Mouse (Mus musculus) left cerebral cortex, adult 6 months (tissue): ENCODE results near the gene Inha. TPM values are rescaled to one million over a fixed set of nuclear protein-coding genes. Genes with fewer than 3 reads are reported as not detected.

Source experiments
- long read RNA-seq, 2 experiments: library from polyadenylated mRNA; unstranded; transcript quantifications; one replicate each; pipeline ENCODE4 v2.0.0; 2019 to 2020
- polyA plus RNA-seq: library from polyadenylated mRNA; unstranded; fragments of <200 nt; fragmentation: Nextera tagmentation; gene quantifications from 2 replicates; pipeline ENCODE4 v1.2.3, GENCODE M21; 2021

Inha gene
- 3.2 and 4.8 TPM in 2 replicates for polyA plus RNA-seq
- long read RNA-seq, experiment 1, transcript Inha-201 (2 exons, 1,475 nt): major isoform, 27 of 38 reads
- long read RNA-seq, experiment 1, partial matches to known transcripts: 0 of 38 reads
- long read RNA-seq, experiment 1, other reads (novel, unspliced or antisense): 11 of 38 reads
- long read RNA-seq, experiment 2, partial matches to known transcripts: 2 of 5 reads
- long read RNA-seq, experiment 2, other reads (novel, unspliced or antisense): 1 of 5 reads

DNA sequence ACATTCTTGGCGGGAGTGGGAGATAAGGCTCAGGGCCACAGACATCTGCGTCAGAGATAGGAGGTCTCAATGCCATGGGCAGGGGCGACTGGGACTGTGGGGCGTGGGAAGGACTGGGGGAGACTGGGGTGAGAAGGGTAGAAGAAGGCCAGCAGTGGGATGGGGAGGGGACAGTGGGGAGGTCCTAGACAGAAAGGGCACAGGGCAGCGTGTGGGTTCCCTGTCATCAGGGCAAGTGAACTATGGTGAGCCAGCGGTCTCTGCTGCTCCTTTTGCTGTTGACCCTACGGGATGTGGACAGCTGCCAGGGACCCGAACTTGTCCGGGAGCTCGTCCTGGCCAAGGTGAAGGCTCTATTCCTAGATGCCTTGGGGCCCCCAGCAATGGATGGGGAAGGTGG is at the start of gene Inha:
Inha (plus strand) TSS at position 72 of the 400 bp plus-strand sequence.

DNA sequence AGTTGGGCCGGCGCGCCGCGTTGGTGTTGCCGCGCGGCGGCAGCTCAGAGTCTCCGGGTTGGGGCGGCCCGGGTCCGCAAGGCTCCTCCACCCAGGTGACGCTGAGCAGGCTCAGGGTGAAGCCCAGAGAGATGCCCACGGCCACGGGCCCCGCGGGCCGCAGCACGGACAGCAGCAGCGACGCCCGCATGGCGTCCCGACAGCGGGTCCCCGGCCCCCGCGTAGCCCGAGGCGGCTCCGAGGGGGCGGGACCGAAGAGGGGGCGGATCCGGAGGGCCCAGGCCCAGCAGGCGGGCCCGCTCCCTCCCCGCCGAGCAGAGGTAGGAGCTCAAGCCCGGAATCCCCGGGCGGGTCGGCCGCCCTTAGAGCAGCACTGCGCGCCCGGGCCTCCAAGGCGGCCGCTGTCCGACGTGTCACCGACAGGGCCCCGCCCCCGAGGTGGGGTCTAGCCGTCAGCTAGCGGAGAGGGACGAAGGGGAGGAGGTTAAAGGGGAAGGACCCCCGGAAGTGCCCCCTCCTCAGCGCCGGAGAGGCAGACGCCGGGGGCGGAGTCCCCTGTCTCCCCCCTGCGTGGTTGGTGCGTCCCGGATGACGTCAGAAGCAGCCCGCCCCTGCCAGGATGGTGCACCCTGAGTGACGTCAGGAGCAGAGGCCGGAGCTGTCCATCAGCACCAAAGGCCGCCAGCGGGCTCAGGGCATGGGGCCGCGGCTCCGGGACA is 27.8 kb upstream of the Inha start, which contains the start of the genes Chpf and Tmem198:
Chpf (minus strand) TSS at position 392 of the 719 bp plus-strand sequence.
Tmem198 (plus strand) TSS at position 617 of the 719 bp plus-strand sequence.

DNA sequence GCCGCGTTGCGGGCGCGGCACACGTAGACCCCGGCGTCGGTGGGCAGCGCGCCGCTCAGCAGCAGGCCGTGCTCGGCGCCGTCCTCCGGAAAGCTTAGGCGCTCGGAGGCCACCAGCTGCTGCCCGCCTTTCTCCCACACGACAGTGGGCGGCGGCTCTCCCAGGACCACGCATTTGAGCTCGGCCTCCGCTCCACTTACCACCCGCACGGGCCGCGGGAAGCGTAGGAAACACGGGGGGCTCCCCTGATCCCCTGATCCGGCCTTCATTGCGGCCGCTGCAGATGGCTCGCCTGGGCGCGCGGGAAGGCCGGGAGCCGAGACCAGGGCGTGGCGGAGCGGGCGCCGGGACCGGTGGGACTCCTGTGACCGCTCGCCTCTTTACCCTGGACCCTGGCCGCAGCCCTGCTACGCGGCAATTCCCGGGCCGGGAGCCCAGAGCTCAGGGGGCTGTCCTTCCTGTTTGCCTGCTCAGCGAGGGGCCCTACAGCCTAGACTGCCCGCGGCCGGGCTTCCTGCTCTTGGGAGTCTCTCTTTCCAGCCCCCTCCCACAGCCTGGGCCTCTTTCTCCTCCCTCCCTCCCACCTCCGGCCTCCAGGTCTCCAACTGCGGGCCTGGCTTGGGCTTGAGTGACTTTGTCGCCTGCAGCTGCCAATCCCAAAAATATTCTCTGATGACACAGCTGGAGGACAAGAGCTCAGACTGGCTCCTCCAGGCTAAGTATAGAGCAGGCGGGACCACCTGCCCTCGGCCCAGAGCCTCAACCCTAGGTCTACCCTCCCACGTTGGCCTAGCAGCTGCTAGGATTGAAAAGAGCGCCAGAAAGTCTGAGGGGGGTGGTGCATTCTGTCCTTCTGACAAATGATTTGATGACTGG is 683 bp upstream of the Inha start, which contains the start of gene Obsl1:
Obsl1 (minus strand) TSS at position 497 of the 876 bp plus-strand sequence.

DNA sequence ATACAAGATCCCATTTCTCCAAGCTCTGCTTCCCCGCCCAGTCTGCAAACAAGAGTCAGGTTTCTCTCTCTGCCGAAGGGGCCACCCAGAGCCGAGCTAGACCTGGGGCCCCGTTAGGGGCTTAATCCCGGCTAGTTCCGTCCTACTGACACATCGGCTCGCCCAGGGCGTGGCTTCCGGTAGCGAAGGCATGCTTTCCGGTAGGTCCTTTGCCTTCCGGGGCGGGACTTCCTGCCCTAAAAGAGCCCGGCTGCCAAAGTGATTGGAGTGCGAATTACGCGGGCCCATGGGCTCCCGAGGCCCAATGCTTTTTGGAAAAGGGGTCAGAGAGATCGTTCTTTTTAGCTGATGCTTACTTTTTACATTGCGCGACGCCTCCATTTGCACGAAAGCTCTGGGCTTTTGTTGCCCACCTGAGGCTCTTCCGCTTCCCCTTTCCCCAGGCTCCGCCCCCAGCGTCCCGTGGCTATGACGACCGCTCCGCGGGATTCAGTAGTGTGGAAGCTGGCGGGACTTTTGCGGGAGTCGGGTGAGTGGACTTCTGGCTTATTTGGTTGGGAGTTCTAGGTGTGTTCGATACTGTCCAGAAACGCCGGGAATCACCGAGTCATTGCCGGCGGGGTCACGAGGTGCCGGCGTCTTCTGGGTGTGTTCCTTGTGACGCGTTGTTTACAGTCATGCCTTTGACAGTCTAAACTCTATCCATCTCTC is 14.6 kb downstream of the Inha start, which contains the start of gene Stk11ip:
Stk11ip (plus strand) TSS at position 209 of the 711 bp plus-strand sequence.

DNA sequence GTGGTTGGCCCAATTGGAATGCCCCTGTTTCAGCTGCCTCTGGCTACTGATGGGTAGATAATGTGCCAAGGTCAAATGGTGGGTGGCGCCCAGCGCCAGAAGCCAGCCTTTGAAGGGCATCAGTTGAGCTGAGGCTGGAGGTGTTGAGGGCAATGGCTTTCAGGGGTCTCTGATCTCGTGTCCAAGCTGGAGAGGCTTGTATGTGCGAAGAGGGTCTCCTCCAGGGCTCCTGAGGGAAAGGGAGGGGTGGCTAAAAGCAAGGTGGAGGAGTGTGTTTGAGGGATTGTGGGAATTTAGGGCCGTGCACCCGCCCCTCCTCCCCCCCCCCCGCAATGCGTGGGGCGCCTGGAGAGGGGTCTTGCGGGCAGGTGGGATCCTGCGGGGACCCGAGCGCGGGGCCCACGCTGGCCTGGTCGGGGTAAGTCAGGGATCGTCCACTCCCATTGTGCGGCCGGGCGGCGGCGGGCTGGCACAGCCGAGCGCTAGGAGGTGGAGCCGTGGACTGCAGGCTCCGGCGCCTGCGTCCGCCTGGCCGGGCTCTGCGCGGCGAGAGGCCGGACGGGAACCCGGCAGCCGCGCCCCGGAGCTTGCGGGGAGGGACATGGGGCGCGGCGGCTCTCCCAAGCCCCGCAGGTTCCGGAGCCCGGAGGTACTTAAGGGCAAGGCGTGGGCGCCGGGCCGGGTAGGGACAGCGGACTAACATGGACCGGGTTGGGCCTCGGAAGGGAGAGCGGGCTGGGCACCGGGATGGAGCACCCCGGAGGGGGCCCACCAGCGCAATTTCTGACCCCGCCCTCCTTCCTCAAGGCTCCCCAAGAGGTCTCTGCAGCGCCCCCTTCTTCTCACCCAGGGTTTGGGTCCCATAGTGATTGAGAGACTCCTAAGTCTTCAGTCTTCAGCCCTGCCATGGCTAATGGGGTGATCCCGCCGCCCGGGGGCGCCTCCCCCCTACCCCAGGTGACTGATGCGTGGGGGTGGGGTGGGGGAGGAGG is 39.4 kb downstream of the Inha start, which contains the start of gene Slc4a3:
Slc4a3 (plus strand) TSS at position 302 of the 992 bp plus-strand sequence.

Other genes with a start within 250 kb of the Inha start
- 113 and 159 TPM in 2 replicates for gene Ptprn, start 242.6 kb upstream of the Inha start, polyA plus RNA-seq
- 215 and 275 TPM in 2 replicates for gene Resp18, start 228.7 kb upstream of the Inha start, polyA plus RNA-seq
- 81.6 and 92.2 TPM in 2 replicates for gene Dnpep, start 189.1 kb upstream of the Inha start, polyA plus RNA-seq
- 1.2 and 1.5 TPM in 2 replicates for gene Des, start 146.7 kb upstream of the Inha start, polyA plus RNA-seq
- gene Speg, start 131.8 kb upstream of the Inha start, polyA plus RNA-seq: 46.1 and 63.7 TPM in 2 replicates
- gene Gmppa, start 71.1 kb upstream of the Inha start, polyA plus RNA-seq: 27.0 and 29.7 TPM in 2 replicates
- 2.7 and 3.6 TPM in 2 replicates for gene Asic4, start 56.6 kb upstream of the Inha start, polyA plus RNA-seq
- 47.4 and 88.6 TPM in 2 replicates for gene Chpf, start 27.8 kb upstream of the Inha start, polyA plus RNA-seq
- 52.6 and 63.4 TPM in 2 replicates for gene Tmem198, start 27.5 kb upstream of the Inha start, polyA plus RNA-seq
- gene Obsl1, start 625 bp upstream of the Inha start, polyA plus RNA-seq: 5.8 and 8.1 TPM in 2 replicates
- 12.6 and 13.3 TPM in 2 replicates for gene Stk11ip, start 14.5 kb downstream of the Inha start, polyA plus RNA-seq
- 29.4 and 48.5 TPM in 2 replicates for gene Slc4a3, start 39.2 kb downstream of the Inha start, polyA plus RNA-seq